Mouse (Mus musculus) megakaryocyte, adult 5-6 weeks (primary cell): ENCODE results near the gene Syvn1. TPM values are rescaled to one million over a fixed set of nuclear protein-coding genes. Genes with fewer than 3 reads are reported as not detected.

Source experiments
- ATAC-seq: 2 replicates; pipeline ENCODE4 v1.8.0; 2016; ENCODE audit warnings: mild to moderate bottlenecking, inconsistent platforms; ENCODE audit not compliant: poor library complexity, severe bottlenecking
- total RNA-seq, 2 experiments: library from RNA; stranded (forward) in 1 of 2; stranded (reverse) in 1 of 2; fragments of 153-499, 151-499 nt in 1 of 2; fragments of 221-1000, 200-1000 nt in 1 of 2; gene quantifications; 2 replicates each; pipeline versions ENCODE4 v1.2.3 to v1.2.4; 2015 to 2017

Gene Syvn1
- total RNA-seq, 2 experiments from 2014 or later: 6.3 to 17.8 TPM

GRCm38 (mm10) chr19:6067011-6067723 is 20.8 kb downstream of the Syvn1 start:
- ATAC-seq: peak; percentile 79

- peak; percentile 93 for ATAC-seq
Measured at GRCm38 (mm10) chr19:6067724-6068415, 21.5 kb downstream of the Syvn1 start, which contains the start of gene Tm7sf2. Tm7sf2 (minus strand) TSS chr19:6068373.

- ATAC-seq: no peak
Measured at GRCm38 (mm10) chr19:6068951-6069350, 22.6 kb downstream of the Syvn1 start.

GRCm38 (mm10) chr19:6069851-6070250 is 23.5 kb downstream of the Syvn1 start:
- ATAC-seq: no peak

GRCm38 (mm10) chr19:6070571-6071250 is 24.3 kb downstream of the Syvn1 start:
- no peak for ATAC-seq

- ATAC-seq: no peak
Measured at GRCm38 (mm10) chr19:6071261-6071660, 24.9 kb downstream of the Syvn1 start.

- ATAC-seq: peak; percentile 57
Measured at GRCm38 (mm10) chr19:6073889-6074288, 27.5 kb downstream of the Syvn1 start.

GRCm38 (mm10) chr19:6076564-6077393 is 30.4 kb downstream of the Syvn1 start, which contains the start of gene Vps51:
Vps51 (minus strand) TSS chr19:6077231.
- peak; percentile 97 for ATAC-seq

GRCm38 (mm10) chr19:6079983-6080480 is 33.7 kb downstream of the Syvn1 start, which contains the start of gene Tmem262:
Tmem262 (plus strand) TSS chr19:6080033.
- no peak for ATAC-seq

- ATAC-seq: no peak
Measured at GRCm38 (mm10) chr19:6082156-6082555, 35.8 kb downstream of the Syvn1 start, which contains the start of gene Gm28374. Gm28374 (minus strand) TSS chr19:6082256.

GRCm38 (mm10) chr19:6084478-6085248 is 38.3 kb downstream of the Syvn1 start, which contains the start of the genes Zfpl1 and Cdca5:
Zfpl1 (minus strand) TSS chr19:6084956.
Cdca5 (plus strand) TSS chr19:6084983.
- ATAC-seq: peak; percentile 97

GRCm38 (mm10) chr19:6085417-6085879 is 39.1 kb downstream of the Syvn1 start:
- peak; percentile 77 for ATAC-seq

GRCm38 (mm10) chr19:6088841-6089240 is 42.5 kb downstream of the Syvn1 start:
- no peak for ATAC-seq

- no peak for ATAC-seq
Measured at GRCm38 (mm10) chr19:6094119-6094518, 47.7 kb downstream of the Syvn1 start, which contains the start of gene AC131692.1. AC131692.1 (plus strand) TSS chr19:6094419.

GRCm38 (mm10) chr19:6097847-6098246 is 51.5 kb downstream of the Syvn1 start:
- peak; percentile 72 for ATAC-seq

- ATAC-seq: no peak
Measured at GRCm38 (mm10) chr19:6101186-6101585, 54.8 kb downstream of the Syvn1 start.

- ATAC-seq: no peak
Measured at GRCm38 (mm10) chr19:6102169-6102853, 55.9 kb downstream of the Syvn1 start.
